Mouse (Mus musculus) megakaryocyte progenitor cell, adult 5-6 weeks (primary cell): Measurements from ENCODE around the gene Ndufc2. TPM values are rescaled to one million over a fixed set of nuclear protein-coding genes. Genes with fewer than 3 reads are reported as not detected.

Experiments
- ATAC-seq: replicated peaks from 2 replicates; pipeline ENCODE4 v1.8.0; 2016; ENCODE audit warnings: mild to moderate bottlenecking, moderate TSS enrichment, inconsistent platforms; ENCODE audit not compliant: poor library complexity
- total RNA-seq, 2 experiments: library from RNA; stranded (forward) in 1 of 2; stranded (reverse) in 1 of 2; fragments of 157-497, 149-512 nt in 1 of 2; fragments of 200-1000 nt in 1 of 2; gene quantifications; 2 replicates each; pipeline versions ENCODE4 v1.2.3 to v1.2.4; 2015 to 2017

Gene Ndufc2
- total RNA-seq (2015) (173 and 202 TPM in 2 replicates), total RNA-seq (2017) (307 and 320 TPM in 2 replicates)

DNA sequence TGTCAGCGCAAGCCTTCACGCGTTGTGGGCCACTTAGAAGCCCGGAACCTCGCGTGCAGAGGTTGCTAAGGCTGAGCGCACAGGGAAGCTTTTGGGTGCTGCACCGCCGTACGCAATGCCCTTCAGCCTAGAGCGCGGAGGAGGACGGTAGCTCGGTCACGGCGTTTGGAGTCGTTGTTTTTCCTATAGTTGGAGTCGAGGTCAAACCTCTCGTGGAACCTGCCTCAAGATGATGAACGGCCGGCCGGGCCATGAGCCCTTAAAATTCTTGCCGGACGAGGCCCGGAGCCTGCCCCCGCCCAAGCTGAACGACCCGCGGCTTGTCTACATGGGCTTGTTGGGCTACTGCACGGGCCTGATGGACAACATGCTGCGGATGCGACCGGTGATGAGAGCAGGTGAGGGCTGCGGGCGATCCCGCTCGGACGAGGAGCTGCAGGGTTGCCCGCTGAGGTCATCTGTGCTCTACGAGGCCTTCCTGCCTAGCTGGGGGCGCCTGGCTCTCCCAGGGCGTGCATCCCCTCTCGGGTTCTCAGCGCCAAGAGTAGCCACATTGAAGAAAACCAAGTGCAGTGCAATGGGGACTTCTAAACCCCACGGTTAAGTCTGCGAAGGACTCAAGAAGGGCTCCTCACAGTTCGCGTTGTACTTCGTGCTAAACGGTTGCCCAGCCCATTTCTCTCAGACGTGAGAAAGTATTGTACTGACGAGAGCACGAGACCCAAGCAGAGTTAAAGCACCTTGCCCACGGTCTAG lies at the start of gene Ndufc2:
Gene Ndufc2, plus strand, starts transcription at position 44 of the 756 bp plus-strand sequence.
- ATAC-seq, result peak; percentile 97

DNA sequence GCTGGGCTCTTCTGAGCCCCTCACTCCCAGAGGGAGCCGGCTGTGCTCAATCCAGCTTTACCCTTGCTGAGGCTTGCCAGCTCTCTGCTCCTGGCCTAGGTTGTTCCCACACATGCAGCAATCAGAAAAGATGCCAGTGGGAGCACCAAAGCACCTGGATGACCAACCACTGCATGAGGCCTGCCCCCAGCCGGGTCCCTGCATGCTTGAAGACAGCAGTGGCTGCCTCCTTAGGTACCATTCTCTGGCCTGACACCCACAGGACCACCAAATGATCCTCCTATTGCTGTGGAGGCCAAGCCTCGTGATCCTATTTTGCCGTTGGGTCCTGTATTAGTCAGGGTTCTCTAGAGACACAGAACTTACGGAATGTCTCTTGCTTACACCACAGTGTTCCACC lies 48.9 kb upstream of the Ndufc2 start:
- ATAC-seq, result no peak

- ATAC-seq, result no peak
These were observed 47.9 kb upstream of the Ndufc2 start for GRCm38 (mm10) chr7:97351792-97352513.

GRCm38 (mm10) chr7:97353356-97353755 lies 46.4 kb upstream of the Ndufc2 start:
- no peak for ATAC-seq

GRCm38 (mm10) chr7:97355068-97355841 lies 44.5 kb upstream of the Ndufc2 start:
- ATAC-seq, result peak; percentile 71

GRCm38 (mm10) chr7:97356253-97356652 lies 43.5 kb upstream of the Ndufc2 start:
- ATAC-seq, result no peak

DNA sequence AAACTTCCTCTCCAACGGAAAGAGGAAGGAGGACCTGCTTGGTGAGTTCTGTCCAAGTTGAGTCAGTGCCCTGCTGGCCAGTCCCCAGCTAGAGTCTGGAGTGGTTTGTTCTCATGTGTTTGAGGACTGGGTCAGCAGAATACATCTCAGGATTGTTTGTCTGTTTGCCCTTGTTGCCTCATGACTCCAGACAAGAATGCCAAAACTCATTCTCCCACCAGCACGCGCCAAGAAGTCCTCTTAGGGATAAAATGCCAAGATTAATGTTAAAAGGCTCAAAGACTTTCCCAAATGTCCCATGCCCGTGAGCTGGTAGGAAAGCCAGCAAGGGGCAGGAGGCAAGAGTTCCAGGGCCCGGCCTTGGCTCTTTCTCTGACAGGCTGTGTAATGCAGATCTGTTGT lies 42.9 kb upstream of the Ndufc2 start:
- ATAC-seq, result peak; percentile 44

DNA sequence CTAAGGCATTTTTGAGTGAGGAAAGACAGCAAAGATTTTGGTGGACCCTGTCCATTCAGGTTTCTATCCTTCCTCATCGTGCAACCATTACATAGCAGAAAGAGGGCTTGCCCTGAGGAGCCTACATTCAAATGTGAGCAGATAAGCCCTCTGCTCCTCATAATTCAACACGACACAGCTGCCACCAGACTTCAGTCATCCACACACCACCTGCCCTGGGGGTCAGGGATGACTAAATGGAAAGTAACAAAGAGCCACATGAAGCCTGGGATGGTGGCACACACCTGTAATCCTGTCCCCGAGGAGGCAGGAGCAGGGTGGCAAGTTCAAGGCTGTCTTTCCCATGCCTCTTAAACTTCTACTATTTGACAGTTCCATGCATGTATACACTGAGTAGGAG lies 42.0 kb upstream of the Ndufc2 start:
- ATAC-seq, result no peak

- ATAC-seq, result no peak
These were observed 41.5 kb upstream of the Ndufc2 start for GRCm38 (mm10) chr7:97358347-97358746.

DNA sequence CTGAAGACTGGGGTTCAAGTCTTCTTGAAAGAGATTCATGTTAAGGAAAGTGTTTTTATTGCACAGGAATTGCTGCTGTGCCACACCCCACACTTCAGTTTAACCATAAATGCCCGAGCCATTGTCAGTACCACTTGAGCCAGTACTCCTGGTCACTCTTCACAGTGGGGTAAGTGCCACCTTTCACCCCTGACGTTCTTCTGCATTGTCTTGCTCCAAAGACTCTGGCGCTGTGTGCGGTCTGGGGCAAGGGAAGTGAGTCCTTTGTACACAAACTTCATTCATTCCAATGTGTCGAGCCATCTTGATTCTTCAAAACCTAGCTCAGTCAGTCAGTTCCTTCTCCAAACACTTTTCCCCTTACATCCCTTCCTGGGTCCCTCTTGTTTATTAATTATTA lies 39.6 kb upstream of the Ndufc2 start:
- no peak for ATAC-seq

GRCm38 (mm10) chr7:97360955-97361354 lies 38.8 kb upstream of the Ndufc2 start:
- ATAC-seq, result no peak

GRCm38 (mm10) chr7:97361467-97361866 lies 38.3 kb upstream of the Ndufc2 start:
- ATAC-seq, result peak; percentile 77

GRCm38 (mm10) chr7:97365887-97366286 lies 33.9 kb upstream of the Ndufc2 start:
- no peak for ATAC-seq

- no peak for ATAC-seq
These were observed 24.7 kb upstream of the Ndufc2 start for GRCm38 (mm10) chr7:97375101-97375500.

- peak; percentile 52 for ATAC-seq
These were observed 23.9 kb upstream of the Ndufc2 start for GRCm38 (mm10) chr7:97375906-97376305.

DNA sequence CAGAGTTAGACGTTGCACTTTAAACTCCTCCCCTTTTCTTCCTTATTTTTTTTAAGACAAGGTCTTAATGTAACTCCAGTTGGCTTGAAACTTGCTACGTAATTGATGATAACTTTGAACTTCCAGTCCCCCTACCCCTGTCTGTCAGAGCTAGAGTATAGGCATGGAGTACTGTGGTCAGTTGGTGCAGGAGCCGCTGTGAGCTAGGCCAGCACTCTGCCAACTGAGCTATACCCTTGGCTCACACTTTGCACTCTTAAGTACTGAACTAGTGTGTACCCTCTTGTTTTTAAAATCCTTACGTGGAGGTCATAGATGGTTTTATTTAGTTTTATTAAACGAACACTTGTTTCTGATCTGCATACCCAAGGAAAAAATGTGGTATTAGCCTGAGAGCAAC lies 20.5 kb upstream of the Ndufc2 start:
- ATAC-seq, result no peak

- ATAC-seq, result no peak
These were observed 19.2 kb upstream of the Ndufc2 start for GRCm38 (mm10) chr7:97380500-97381123.

DNA sequence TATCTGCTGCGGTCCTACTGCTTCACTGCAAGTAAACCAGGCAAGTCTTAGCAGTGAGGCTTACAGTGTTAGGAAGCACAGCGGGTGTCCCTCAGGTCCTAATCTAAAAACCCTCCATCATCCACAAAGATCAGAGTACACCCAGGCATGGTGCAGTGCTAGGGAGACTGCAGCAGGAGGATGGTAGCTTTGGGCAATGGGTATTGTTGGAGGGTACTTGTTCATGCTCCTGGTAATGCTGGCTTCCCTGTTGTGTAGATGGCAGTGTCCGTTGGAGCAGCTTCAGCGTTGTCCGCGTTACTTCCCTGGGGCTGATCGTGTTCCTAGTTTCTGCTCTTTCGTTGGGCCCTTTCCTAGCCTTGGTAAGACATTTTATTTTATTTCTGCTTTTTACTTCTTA lies 17.1 kb upstream of the Ndufc2 start:
- no peak for ATAC-seq

DNA sequence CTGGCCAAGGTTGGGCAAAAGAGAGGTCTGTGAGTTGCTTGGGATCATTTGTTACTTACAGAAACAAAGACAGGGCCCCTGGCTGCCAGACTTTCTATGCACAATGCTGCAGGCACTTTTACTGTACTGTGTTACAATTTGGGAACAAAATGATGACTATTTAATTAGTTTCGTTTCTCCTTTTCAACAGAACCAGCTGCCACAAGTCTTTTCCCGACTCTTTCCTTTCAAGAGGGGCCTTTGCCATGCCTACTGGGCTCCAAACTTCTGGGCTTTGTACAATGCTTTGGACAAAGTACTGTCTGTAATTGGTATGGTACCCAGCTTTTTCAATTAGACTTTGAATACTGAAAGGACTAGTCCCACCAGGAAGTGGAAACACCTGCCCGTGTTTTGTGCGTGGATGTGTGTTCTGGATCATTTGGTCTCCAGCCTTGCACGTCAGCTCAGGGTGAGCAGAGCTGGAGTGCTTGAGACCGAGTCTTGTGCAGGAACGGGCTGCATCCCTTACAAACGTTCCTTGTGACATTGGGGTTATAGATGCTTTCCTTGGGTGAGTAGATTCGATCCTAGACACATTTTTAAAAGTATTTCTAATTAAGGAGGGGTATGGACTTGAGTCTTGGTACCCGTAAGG lies 16.2 kb upstream of the Ndufc2 start:
- ATAC-seq, result no peak

DNA sequence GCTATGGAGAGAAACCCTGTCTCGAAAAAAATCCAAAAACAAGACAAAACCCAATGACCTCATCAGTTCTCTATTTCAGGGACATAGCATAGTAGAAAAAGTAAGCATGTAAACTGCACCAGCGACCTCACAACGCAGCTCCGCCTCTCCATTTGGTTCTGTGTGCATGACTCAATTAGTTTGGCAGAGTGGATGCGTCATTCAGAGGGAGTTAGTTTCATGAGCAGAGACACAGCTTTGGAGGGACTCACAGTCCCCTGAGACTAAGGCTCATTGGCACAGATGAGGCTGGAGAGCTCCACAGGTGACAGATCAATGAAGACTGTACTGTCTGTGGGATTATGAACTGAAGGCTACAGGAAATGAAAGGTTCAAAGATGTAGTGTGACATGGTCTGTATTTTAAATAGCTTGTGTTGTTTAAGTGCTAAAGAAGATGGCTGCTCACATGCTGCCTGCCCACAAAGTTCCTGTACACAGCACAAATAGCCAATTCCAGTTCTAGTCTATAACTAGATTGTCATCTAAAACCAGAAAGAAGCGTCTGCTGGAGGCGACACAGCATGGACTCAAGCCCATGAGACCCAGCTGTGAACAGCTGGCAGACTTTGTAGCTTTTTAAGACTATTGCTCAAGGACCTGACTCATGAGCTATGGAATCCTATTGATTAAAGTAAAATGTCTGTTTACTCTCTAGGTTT lies 13.5 kb upstream of the Ndufc2 start:
- no peak for ATAC-seq
